Mouse (Mus musculus) lung, postnatal 36 days (tissue): Measurements from ENCODE around the gene Dnajc8.
A peak's percentile ranks its signal among the peaks of the same experiment; 100 is the strongest.
"Not testable (repeated sequence)": the region's sequence is repeated elsewhere in the genome, so short reads cannot be mapped to it uniquely, and the experiment has no call there.

ENCODE experiments used
- DNase-seq: peaks from one replicate; pipeline ENCODE4 v3.0.0; 2022; ENCODE audit warnings: mixed read lengths

The Dnajc8 gene

GRCm38 (mm10) chr4:132515369-132516155 is 19.8 kb upstream of the Dnajc8 start:
- DNase-seq = peak; percentile 98

- peak; percentile 51 for DNase-seq
These were observed 17.3 kb upstream of the Dnajc8 start for GRCm38 (mm10) chr4:132518066-132518465.

- no peak for DNase-seq
These were observed 16.2 kb upstream of the Dnajc8 start for GRCm38 (mm10) chr4:132519188-132519587.

GRCm38 (mm10) chr4:132524321-132524741 is 11.0 kb upstream of the Dnajc8 start:
- DNase-seq = no peak

GRCm38 (mm10) chr4:132524808-132525207 is 10.5 kb upstream of the Dnajc8 start:
- peak; percentile 28 for DNase-seq

GRCm38 (mm10) chr4:132526678-132527077 is 8.7 kb upstream of the Dnajc8 start:
- DNase-seq = no peak

- no peak for DNase-seq
These were observed 7.3 kb upstream of the Dnajc8 start for GRCm38 (mm10) chr4:132527917-132528522.

- DNase-seq = peak; percentile 33
These were observed 6.0 kb upstream of the Dnajc8 start for GRCm38 (mm10) chr4:132529344-132529743.

GRCm38 (mm10) chr4:132530033-132530804 is 5.1 kb upstream of the Dnajc8 start:
- no peak for DNase-seq

GRCm38 (mm10) chr4:132532496-132532895 is 2.9 kb upstream of the Dnajc8 start:
- no peak for DNase-seq

- peak; percentile 96 for DNase-seq
These were observed 2.1 kb upstream of the Dnajc8 start, which contains the start of gene Atpif1 for GRCm38 (mm10) chr4:132532981-132533916. TSS of gene Atpif1 (minus strand) at chr4:132533659.

GRCm38 (mm10) chr4:132539481-132539880 is 4.1 kb downstream of the Dnajc8 start:
- DNase-seq = no peak

- DNase-seq = no peak
These were observed 6.1 kb downstream of the Dnajc8 start for GRCm38 (mm10) chr4:132541413-132541812.

GRCm38 (mm10) chr4:132542724-132543123 is 7.4 kb downstream of the Dnajc8 start:
- DNase-seq = no peak

GRCm38 (mm10) chr4:132545851-132546250 is 10.5 kb downstream of the Dnajc8 start:
- DNase-seq = peak; percentile 92

- DNase-seq = peak; percentile 74
These were observed 18.9 kb downstream of the Dnajc8 start for GRCm38 (mm10) chr4:132554221-132554620.

GRCm38 (mm10) chr4:132554653-132555052 is 19.3 kb downstream of the Dnajc8 start:
- DNase-seq = peak; percentile 51

GRCm38 (mm10) chr4:132555550-132555949 is 20.2 kb downstream of the Dnajc8 start:
- not testable (repeated sequence) for DNase-seq

GRCm38 (mm10) chr4:132563261-132563660 is 27.9 kb downstream of the Dnajc8 start:
- peak; percentile 36 for DNase-seq

GRCm38 (mm10) chr4:132563965-132564364 is 28.6 kb downstream of the Dnajc8 start, which contains the start of gene Ptafr:
TSS of gene Ptafr (plus strand) at chr4:132564067.
- peak; percentile 56 for DNase-seq

- DNase-seq = no peak
These were observed 29.9 kb downstream of the Dnajc8 start for GRCm38 (mm10) chr4:132565089-132565747.
